Mouse (Mus musculus) C2C12 (cell line): Measurements from ENCODE around the gene Ptprm.

Source experiments
- CEBPB ChIP-seq: IDR thresholded peaks from one replicate; pipeline ENCODE4 v1.6.1; 2011; ENCODE audit warnings: low read depth, mild to moderate bottlenecking, control low read depth, moderate library complexity
- CTCF ChIP-seq: IDR thresholded peaks from one replicate; pipeline ENCODE4 v1.5.1; 2011; ENCODE audit not compliant: control insufficient read depth, insufficient read depth, insufficient read length
- MAX ChIP-seq: IDR thresholded peaks from one replicate; pipeline ENCODE4 v1.6.1; 2011; ENCODE audit warnings: mild to moderate bottlenecking, control low read depth
- MYOG ChIP-seq: IDR thresholded peaks from one replicate; pipeline ENCODE4 v1.6.1; 2011; ENCODE audit not compliant: control insufficient read depth, insufficient read length; ENCODE audit errors: extremely low read depth
- USF1 ChIP-seq: IDR thresholded peaks from one replicate; pipeline ENCODE4 v1.6.1; 2011; ENCODE audit warnings: low read depth, mild to moderate bottlenecking, control low read depth, moderate library complexity

- TF ChIP-seq MAX (no peak), CTCF (no peak), USF1 (no peak), CEBPB (no peak), MYOG (no peak)
These were observed 659.9 kb downstream of the Ptprm start for GRCm38 (mm10) chr17:66694326-66694725.
